Mouse (Mus musculus) ES-E14 (cell line): Measurements from ENCODE around the gene Mmp17. TPM values are rescaled to one million over a fixed set of nuclear protein-coding genes. Genes with fewer than 3 reads are reported as not detected.

Source experiments
- DNase-seq: peaks from one replicate; pipeline ENCODE4 v3.0.0-alpha.2; 2013; ENCODE audit warnings: low read depth, low spot score
- H3K27ac ChIP-seq: 2 replicates; pipeline ENCODE4 v1.5.1; 2012; ENCODE audit warnings: low read depth, mild to moderate bottlenecking, low read length, moderate library complexity, mixed read lengths; ENCODE audit not compliant: poor library complexity, insufficient read depth, severe bottlenecking
- H3K36me3 ChIP-seq: 2 replicates; pipeline ENCODE4 v1.6.1; 2012; ENCODE audit warnings: mild to moderate bottlenecking, low read length, moderate library complexity, mixed read lengths; ENCODE audit not compliant: control insufficient read depth, poor library complexity, insufficient read depth, severe bottlenecking
- H3K4me1 ChIP-seq, 2 experiments: fragments of 150-350 bp in 1 of 2; sonication (generic) in 1 of 2; 2 replicates each; pipeline ENCODE4 v1.6.1; 2012; ENCODE audit warnings: low read length in 2 of 2, mild to moderate bottlenecking in 1 of 2, mixed read lengths in 1 of 2; ENCODE audit not compliant: control insufficient read depth in 2 of 2, insufficient read depth in 2 of 2, poor library complexity in 1 of 2
- H3K4me3 ChIP-seq, 2 experiments: fragments of 150-350 bp in 1 of 2; sonication (generic) in 1 of 2; 2 replicates each; pipeline ENCODE4 v1.5.1; 2012; ENCODE audit warnings: low read length in 2 of 2, low read depth in 1 of 2, mild to moderate bottlenecking in 1 of 2, mixed read lengths in 1 of 2; ENCODE audit not compliant: insufficient read depth in 1 of 2, poor library complexity in 1 of 2, severe bottlenecking in 1 of 2
- H3K9ac ChIP-seq: 2 replicates; pipeline ENCODE4 v1.6.1; 2012; ENCODE audit warnings: low read depth, mild to moderate bottlenecking, low read length, mixed read lengths; ENCODE audit not compliant: poor library complexity, insufficient read depth, severe bottlenecking
- H3K9me3 ChIP-seq: fragments of 150-350 bp; sonication (generic); 2 replicates; pipeline ENCODE4 v1.6.1; 2012; ENCODE audit warnings: low read depth, mild to moderate bottlenecking, low read length; ENCODE audit not compliant: control insufficient read depth, insufficient read depth
- CHD2 ChIP-seq: IDR thresholded peaks from 2 replicates; pipeline ENCODE4 v1.6.1; 2014; ENCODE audit warnings: mild to moderate bottlenecking, low read depth, low read length, inconsistent platforms
- HCFC1 ChIP-seq: IDR thresholded peaks from 2 replicates; pipeline ENCODE4 v1.6.1; 2012; ENCODE audit warnings: low read length, inconsistent platforms, borderline replicate concordance; ENCODE audit not compliant: insufficient read depth
- MAFK ChIP-seq: IDR thresholded peaks from 2 replicates; pipeline ENCODE4 v1.6.1; 2014; ENCODE audit warnings: mild to moderate bottlenecking, low read depth, low read length, inconsistent platforms; ENCODE audit not compliant: insufficient read depth
- ZC3H11A ChIP-seq: IDR thresholded peaks from 2 replicates; pipeline ENCODE4 v1.6.1; 2012; ENCODE audit warnings: low read depth, mild to moderate bottlenecking, inconsistent platforms, low read length, borderline replicate concordance
- ZNF384 ChIP-seq: IDR thresholded peaks from 2 replicates; pipeline ENCODE4 v1.6.1; 2012; ENCODE audit warnings: low read depth, low read length, inconsistent platforms
- in situ Hi-C, 2 experiments: fragments of 600-800 bp; cut with MboI; formaldehyde crosslinking; loops; one replicate each; pipeline ENCODE4 v1.15.1; 2025; ENCODE audit warnings: low sequenced_read_pairs in 2 of 2, inconsistent platforms in 1 of 2; ENCODE audit not compliant: unreplicated experiment in 2 of 2
- total RNA-seq: library from RNA; depleted of rRNA; stranded (reverse); fragments of 300-350 nt; gene quantifications from 2 replicates; pipeline ENCODE4 v1.2.3, GENCODE M21; 2012

The Mmp17 gene
- total RNA-seq, 1 experiment = 6.7 TPM

DNA sequence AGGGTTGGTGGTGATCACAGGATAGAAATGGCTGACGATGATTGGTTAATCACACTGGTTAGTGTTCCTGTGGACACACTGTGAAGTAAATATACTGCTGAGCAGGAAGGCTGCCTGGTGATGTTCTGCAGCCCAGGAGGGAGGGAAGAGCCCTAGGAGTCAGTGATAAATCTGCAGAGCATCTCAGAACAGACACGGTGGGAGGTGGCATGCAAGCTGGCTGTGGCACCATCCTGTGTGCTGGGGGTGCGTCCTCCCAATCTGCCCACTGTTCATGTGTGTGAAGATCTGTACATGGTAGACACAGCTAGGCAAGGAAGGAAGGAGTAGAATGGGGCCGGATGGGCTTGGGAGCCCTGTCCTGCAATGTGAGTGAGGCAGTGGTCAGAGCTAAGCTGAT lies 15.4 kb upstream of the Mmp17 start:
- DNase-seq = no peak
- H3K4me3 ChIP-seq = no peak overlapping the region
- H3K9ac ChIP-seq = no peak overlapping the region
- no peak for TF ChIP-seq ZC3H11A
- TF ChIP-seq MAFK = no peak
- no peak for TF ChIP-seq HCFC1
- TF ChIP-seq CHD2 = no peak
- no peak for TF ChIP-seq ZNF384
- H3K4me1 ChIP-seq = no peaks in the 10 kb centered on the region
- H3K27ac ChIP-seq = no peak overlapping the region
- in situ Hi-C loops = no loop called here
- peaks cover 54% of the 10 kb centered on the region for H3K36me3 ChIP-seq
- H3K9me3 ChIP-seq = no peaks in the 10 kb centered on the region

DNA sequence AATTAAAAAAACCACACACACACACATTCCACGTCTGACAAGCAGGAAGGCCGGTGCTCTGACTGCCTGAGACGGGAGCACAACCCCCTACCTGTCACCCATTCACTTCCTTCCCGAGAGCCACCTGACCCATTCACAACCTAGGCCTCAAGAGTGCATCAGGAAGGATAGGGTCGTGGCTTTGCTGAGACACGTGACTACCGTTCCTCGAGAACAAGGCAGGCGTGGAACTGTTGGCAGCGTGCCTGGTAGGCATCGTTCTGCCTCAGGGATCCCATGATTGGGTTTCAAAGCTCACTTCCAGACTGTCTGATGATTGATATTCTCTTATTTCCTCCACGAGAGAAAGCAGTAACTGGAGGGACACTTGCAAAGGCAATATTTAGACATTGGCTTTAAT lies 5.8 kb upstream of the Mmp17 start:
- in situ Hi-C loops = loop anchor here (25.0 kb wide), 1 partner anchor 391 kb away; no protein-coding TSS in a partner anchor
- H3K9me3 ChIP-seq = no peaks in the 10 kb centered on the region
- H3K9ac ChIP-seq = no peak overlapping the region
- DNase-seq = no peak
- TF ChIP-seq ZNF384 = no peak
- TF ChIP-seq MAFK = no peak
- no peak for TF ChIP-seq ZC3H11A
- no peak for TF ChIP-seq CHD2
- TF ChIP-seq HCFC1 = no peak
- no peaks in the 10 kb centered on the region for H3K36me3 ChIP-seq
- H3K4me1 ChIP-seq = no peaks in the 10 kb centered on the region
- no peak overlapping the region for H3K4me3 ChIP-seq
- H3K27ac ChIP-seq = no peak overlapping the region

DNA sequence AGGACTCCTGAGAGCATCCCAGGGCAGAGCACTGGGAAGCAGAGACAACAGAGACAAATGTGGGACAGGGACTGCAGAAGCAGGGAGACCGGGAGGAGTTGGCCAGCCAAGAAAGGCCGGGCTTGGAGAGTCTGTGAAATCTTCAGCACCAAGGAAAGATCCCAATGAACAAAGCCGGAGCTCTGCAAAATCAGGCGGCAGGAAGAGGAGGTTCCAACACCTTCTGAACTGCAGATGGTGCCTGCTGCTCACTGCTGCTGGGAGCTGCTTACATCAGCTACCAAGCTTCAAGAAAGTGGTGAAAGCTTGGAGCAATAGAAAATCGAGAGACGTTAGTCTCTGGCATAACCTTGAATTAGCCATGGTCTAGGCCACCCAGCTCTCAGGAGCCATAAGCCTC lies 3.9 kb upstream of the Mmp17 start:
- Histone ChIP-seq H3K27ac (no peak overlapping the region), H3K9me3 (no peaks in the 10 kb centered on the region), H3K9ac (no peak overlapping the region), H3K4me1 (0 out of 4 replicates have a peak, but pooled peaks cover 0 to 3% of the 10 kb centered on the region in 2 experiments), H3K36me3 (no peaks in the 10 kb centered on the region), H3K4me3 (no peak overlapping the region)
- in situ Hi-C loops = loop anchor here (10.0 to 25.0 kb wide), 2 partner anchors 393 to 515 kb away; no protein-coding TSS in a partner anchor
- DNase-seq = no peak
- TF ChIP-seq MAFK (no peak), CHD2 (no peak), HCFC1 (no peak), ZNF384 (no peak), ZC3H11A (no peak)

DNA sequence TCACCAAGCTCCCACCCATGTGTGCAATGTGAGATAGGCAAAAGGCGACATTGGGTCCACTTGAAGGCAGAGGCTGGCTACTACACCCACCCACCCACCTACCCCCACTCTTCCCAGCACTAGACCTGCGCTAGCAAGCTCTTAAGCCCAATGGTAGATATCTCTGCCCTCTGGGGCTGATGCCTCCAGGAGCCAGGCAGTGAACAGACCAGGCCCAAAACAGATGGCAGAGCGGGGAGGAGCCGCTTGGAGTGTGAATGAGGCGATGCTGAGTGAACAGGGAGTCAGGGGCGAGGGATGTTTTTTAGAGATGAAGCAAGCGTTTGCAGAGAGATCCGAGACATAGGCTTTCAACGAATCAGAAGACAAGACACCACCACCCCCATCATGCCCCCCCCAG lies 3.4 kb upstream of the Mmp17 start:
- Histone ChIP-seq H3K36me3 (no peaks in the 10 kb centered on the region), H3K4me3 (no peak overlapping the region), H3K9me3 (no peaks in the 10 kb centered on the region), H3K4me1 (0 out of 4 replicates have a peak, but pooled peaks cover 0 to 7% of the 10 kb centered on the region in 2 experiments), H3K9ac (no peak overlapping the region), H3K27ac (no peak overlapping the region)
- in situ Hi-C loops = loop anchor here (10.0 to 25.0 kb wide), 2 partner anchors 393 to 516 kb away; no protein-coding TSS in a partner anchor
- TF ChIP-seq CHD2 = no peak
- DNase-seq = no peak

DNA sequence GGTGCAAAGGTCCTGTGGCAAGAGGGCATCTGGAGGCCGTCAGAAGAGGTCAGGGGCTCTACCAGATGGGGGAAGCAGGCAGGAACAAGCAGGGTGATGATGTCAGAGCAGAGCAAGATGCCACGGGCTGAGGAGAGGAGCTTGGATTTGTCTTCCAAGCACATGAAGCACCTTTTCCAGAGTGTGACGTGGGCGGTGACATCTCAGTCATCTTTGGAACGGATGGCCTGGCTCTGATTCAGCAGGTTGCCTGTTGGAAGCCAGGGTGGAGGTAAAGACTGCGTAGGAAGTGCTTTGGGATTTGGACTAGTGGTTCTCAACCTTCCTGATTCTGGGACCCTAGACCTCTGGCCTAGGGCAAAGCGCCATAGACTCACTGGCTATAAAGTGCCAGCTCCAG lies 3.0 kb upstream of the Mmp17 start:
- H3K9ac ChIP-seq = no peak overlapping the region
- TF ChIP-seq ZNF384 = no peak
- no peak for TF ChIP-seq CHD2
- no peak for TF ChIP-seq ZC3H11A
- no peak for TF ChIP-seq MAFK
- no peak for TF ChIP-seq HCFC1
- in situ Hi-C loops = loop anchor here (10.0 to 25.0 kb wide), 2 partner anchors 394 to 516 kb away; no protein-coding TSS in a partner anchor

More for the DNA sequence above, 3.0 kb upstream of the Mmp17 start:
- Histone ChIP-seq H3K4me3 (no peak overlapping the region), H3K27ac (no peak overlapping the region), H3K9me3 (no peaks in the 10 kb centered on the region), H3K36me3 (no peaks in the 10 kb centered on the region), H3K4me1 (peaks cover 0 to 9% of the 10 kb centered on the region in 2 experiments; a peak in 2 of 4 replicates)
- no peak for DNase-seq
